Mouse (Mus musculus) intestine, embryonic 16.5 days (tissue): ENCODE measurements around the gene Hivep2. TPM values are rescaled to one million over a fixed set of nuclear protein-coding genes. Genes with fewer than 3 reads are reported as not detected.

Experiments
- ATAC-seq: fragments of 200-750 bp; cut with Nextera tagmentation; 2 replicates; pipeline ENCODE4 v1.8.0; 2017; ENCODE audit warnings: moderate TSS enrichment, moderate library complexity
- H3K27ac ChIP-seq: fragments of 300-500 bp; sonication (generic); 2 replicates; pipeline ENCODE4 v1.5.1; 2014; ENCODE audit warnings: mild to moderate bottlenecking, low read length
- H3K27me3 ChIP-seq: fragments of 300-500 bp; sonication (generic); replicated peaks from 2 replicates; pipeline ENCODE4 v1.6.1; 2014; ENCODE audit warnings: low read length, control low read depth, mixed read lengths; ENCODE audit not compliant: control insufficient read depth, insufficient read depth
- H3K36me3 ChIP-seq: fragments of 300-500 bp; sonication (generic); 2 replicates; pipeline ENCODE4 v1.6.1; 2014; ENCODE audit warnings: low read length, control low read depth; ENCODE audit not compliant: control insufficient read depth, insufficient read depth
- H3K4me1 ChIP-seq: fragments of 300-500 bp; sonication (generic); 2 replicates; pipeline ENCODE4 v1.6.1; 2014; ENCODE audit warnings: low read length, control low read depth, mixed read lengths; ENCODE audit not compliant: control insufficient read depth, insufficient read depth
- H3K4me2 ChIP-seq: fragments of 300-500 bp; sonication (generic); 2 replicates; pipeline ENCODE4 v1.6.1; 2014; ENCODE audit warnings: low read depth, low read length, control low read depth
- H3K4me3 ChIP-seq: fragments of 300-500 bp; sonication (generic); 2 replicates; pipeline ENCODE4 v1.5.1; 2014; ENCODE audit warnings: mild to moderate bottlenecking, low read length
- H3K9ac ChIP-seq: fragments of 300-500 bp; sonication (generic); 2 replicates; pipeline ENCODE4 v1.6.1; 2014; ENCODE audit warnings: low read depth, low read length
- H3K9me3 ChIP-seq: fragments of 300-500 bp; sonication (generic); 2 replicates; pipeline ENCODE4 v1.6.1; 2016; ENCODE audit warnings: low read length, control low read depth; ENCODE audit not compliant: control insufficient read depth
- WGBS: fragments of 180-500 bp; shearing (Covaris S2); extraction: QIAGEN DNeasy Blood & Tissue Kit; methylation state at CpG from one replicate; pipeline ENCODE4 v1.1.7; 2014; 5-methylcytosine and 5-hydroxymethylcytosine counted together
- polyA plus RNA-seq: library from polyadenylated mRNA; unstranded; fragments of >200 nt; fragmentation: Nextera tagmentation; extraction: Ambion mirVana; gene quantifications from 2 replicates; pipeline ENCODE4 v1.2.1, GENCODE M21; 2015

Gene Hivep2
- polyA plus RNA-seq, 1 experiment from 2014 or later = 3.4 TPM

- ATAC-seq = peak; percentile 75
- Histone ChIP-seq H3K27ac (peak overlapping the region; percentile 62), H3K27me3 (no peaks in the 10 kb centered on the region), H3K4me3 (no peak overlapping the region), H3K4me2 (no peak overlapping the region), H3K36me3 (no peaks in the 10 kb centered on the region), H3K9me3 (no peaks in the 10 kb centered on the region), H3K9ac (no peak overlapping the region), H3K4me1 (0 out of 2 replicates have a peak, but pooled peaks cover 2% of the 10 kb centered on the region)
- WGBS = 56% methylated on average over 5 of the region's 5 CpGs
Observed at GRCm38 (mm10) chr10:14168869-14169566, 203.1 kb downstream of the Hivep2 start.

- Histone ChIP-seq H3K4me1 (no peaks in the 10 kb centered on the region), H3K9ac (no peak overlapping the region), H3K4me3 (no peak overlapping the region), H3K27me3 (no peaks in the 10 kb centered on the region), H3K9me3 (no peaks in the 10 kb centered on the region), H3K27ac (no peak overlapping the region), H3K4me2 (no peak overlapping the region), H3K36me3 (no peaks in the 10 kb centered on the region)
- ATAC-seq = no peak
- 64% methylated on average over 4 of the region's 4 CpGs for WGBS
Observed at GRCm38 (mm10) chr10:14174124-14174523, 208.2 kb downstream of the Hivep2 start.

- Histone ChIP-seq H3K36me3 (no peaks in the 10 kb centered on the region), H3K27ac (no peak overlapping the region), H3K27me3 (no peaks in the 10 kb centered on the region), H3K4me2 (no peak overlapping the region), H3K4me3 (no peak overlapping the region), H3K4me1 (no peaks in the 10 kb centered on the region), H3K9ac (no peak overlapping the region), H3K9me3 (no peaks in the 10 kb centered on the region)
- WGBS = 77% methylated on average over 19 of the region's 19 CpGs
- no peak for ATAC-seq
Observed at GRCm38 (mm10) chr10:14179424-14180339, 213.8 kb downstream of the Hivep2 start.

- no peak overlapping the region for H3K4me2 ChIP-seq
- no peak overlapping the region for H3K4me3 ChIP-seq
- no peak overlapping the region for H3K9ac ChIP-seq
- H3K27me3 ChIP-seq = no peaks in the 10 kb centered on the region
- no peaks in the 10 kb centered on the region for H3K9me3 ChIP-seq
- no peak for ATAC-seq
- 57% methylated on average over 11 of the region's 11 CpGs for WGBS
- no peaks in the 10 kb centered on the region for H3K36me3 ChIP-seq
- H3K27ac ChIP-seq = no peak overlapping the region
- H3K4me1 ChIP-seq = no peaks in the 10 kb centered on the region
Observed at GRCm38 (mm10) chr10:14186352-14186976, 220.6 kb downstream of the Hivep2 start.

GRCm38 (mm10) chr10:14189050-14189449, 223.2 kb downstream of the Hivep2 start:
- no peak overlapping the region for H3K27ac ChIP-seq
- no peak overlapping the region for H3K4me3 ChIP-seq
- H3K9me3 ChIP-seq = no peaks in the 10 kb centered on the region
- ATAC-seq = no peak
- H3K36me3 ChIP-seq = no peaks in the 10 kb centered on the region
- WGBS = 36% methylated on average over 4 of the region's 4 CpGs
- no peaks in the 10 kb centered on the region for H3K27me3 ChIP-seq
- no peak overlapping the region for H3K4me2 ChIP-seq
- H3K9ac ChIP-seq = no peak overlapping the region
- no peaks in the 10 kb centered on the region for H3K4me1 ChIP-seq

GRCm38 (mm10) chr10:14191202-14191601, 225.3 kb downstream of the Hivep2 start:
- Histone ChIP-seq H3K27ac (no peak overlapping the region), H3K4me3 (no peak overlapping the region), H3K9me3 (no peaks in the 10 kb centered on the region), H3K4me2 (no peak overlapping the region), H3K4me1 (no peaks in the 10 kb centered on the region), H3K27me3 (no peaks in the 10 kb centered on the region), H3K9ac (no peak overlapping the region), H3K36me3 (no peaks in the 10 kb centered on the region)
- no peak for ATAC-seq
- 74% methylated on average over 10 of the region's 10 CpGs for WGBS

GRCm38 (mm10) chr10:14192156-14192555, 226.3 kb downstream of the Hivep2 start:
- no peak overlapping the region for H3K9ac ChIP-seq
- H3K27ac ChIP-seq = no peak overlapping the region
- H3K9me3 ChIP-seq = no peaks in the 10 kb centered on the region
- no peak overlapping the region for H3K4me2 ChIP-seq
- H3K27me3 ChIP-seq = no peaks in the 10 kb centered on the region
- H3K4me3 ChIP-seq = no peak overlapping the region
- WGBS = 73% methylated on average over 4 of the region's 4 CpGs
- ATAC-seq = no peak
- H3K4me1 ChIP-seq = no peaks in the 10 kb centered on the region
- H3K36me3 ChIP-seq = no peaks in the 10 kb centered on the region

- H3K9ac ChIP-seq = no peak overlapping the region
- no peaks in the 10 kb centered on the region for H3K36me3 ChIP-seq
- no peak for ATAC-seq
- H3K4me1 ChIP-seq = no peaks in the 10 kb centered on the region
- no peaks in the 10 kb centered on the region for H3K9me3 ChIP-seq
- no peak overlapping the region for H3K4me3 ChIP-seq
- no peak overlapping the region for H3K27ac ChIP-seq
- H3K27me3 ChIP-seq = no peaks in the 10 kb centered on the region
- no peak overlapping the region for H3K4me2 ChIP-seq
- 75% methylated on average over 4 of the region's 4 CpGs for WGBS
Observed at GRCm38 (mm10) chr10:14193702-14194101, 227.8 kb downstream of the Hivep2 start.
